Mouse (Mus musculus): ENCODE measurements around the gene Mlc1. TPM values are rescaled to one million over a fixed set of nuclear protein-coding genes. Genes with fewer than 3 reads are reported as not detected.

The Mlc1 gene
- total RNA-seq, 2 experiments from 2014 or later: 114 to 116 TPM

- DNase-seq (ENCODE audit: low spot score in 2 of 2): no peak
- Histone ChIP-seq H3K27ac (no peak overlapping the region), H3K4me3 (no peak overlapping the region)
- no peak for TF ChIP-seq CTCF (conservative IDR thresholded peaks at IDR 0.05)
Observed at GRCm38 (mm10) chr15:88972300-88972699, 6.5 kb downstream of the Mlc1 start.

- H3K27ac ChIP-seq: no peak overlapping the region
- no peak overlapping the region for H3K4me3 ChIP-seq
- DNase-seq (ENCODE audit: low spot score in 2 of 2): no peak
- no peak for TF ChIP-seq CTCF (conservative IDR thresholded peaks at IDR 0.05)
Observed at GRCm38 (mm10) chr15:88964070-88964578, 14.7 kb downstream of the Mlc1 start.

GRCm38 (mm10) chr15:88957522-88957921 lies 21.3 kb downstream of the Mlc1 start:
- no peak for TF ChIP-seq CTCF (conservative IDR thresholded peaks at IDR 0.05)
- Histone ChIP-seq H3K4me3 (no peak overlapping the region), H3K27ac (no peak overlapping the region)
- no peak for DNase-seq (ENCODE audit: low spot score in 2 of 2)

- TF ChIP-seq CTCF (conservative IDR thresholded peaks at IDR 0.05): no peak
- no peak for DNase-seq (ENCODE audit: low spot score in 2 of 2)
- Histone ChIP-seq H3K27ac (no peak overlapping the region), H3K4me3 (no peak overlapping the region)
Observed at GRCm38 (mm10) chr15:88955342-88955741, 23.5 kb downstream of the Mlc1 start.

GRCm38 (mm10) chr15:88954368-88955072 lies 24.3 kb downstream of the Mlc1 start, which contains the start of gene Ttll8:
Gene Ttll8, minus strand, starts transcription at chr15:88954418.
- Histone ChIP-seq H3K27ac (no peak within 1 kb of the TSS), H3K4me3 (peak within 1 kb of the TSS; percentile 57)
- no peak for TF ChIP-seq CTCF (conservative IDR thresholded peaks at IDR 0.05)
- DNase-seq (ENCODE audit: low spot score in 2 of 2): peak; percentile 7 to 22

GRCm38 (mm10) chr15:88951246-88951645 lies 27.6 kb downstream of the Mlc1 start:
- Histone ChIP-seq H3K4me3 (no peak overlapping the region), H3K27ac (no peak overlapping the region)
- no peak for DNase-seq (ENCODE audit: low spot score in 2 of 2)
- no peak for TF ChIP-seq CTCF (conservative IDR thresholded peaks at IDR 0.05)

- TF ChIP-seq CTCF (conservative IDR thresholded peaks at IDR 0.05): peak; percentile 42
- Histone ChIP-seq H3K4me3 (no peak overlapping the region), H3K27ac (no peak overlapping the region)
- DNase-seq (ENCODE audit: low spot score in 2 of 2): no peak
Observed at GRCm38 (mm10) chr15:88946851-88947250, 32.0 kb downstream of the Mlc1 start.

GRCm38 (mm10) chr15:88943896-88944551 lies 34.8 kb downstream of the Mlc1 start:
- no peak for TF ChIP-seq CTCF (conservative IDR thresholded peaks at IDR 0.05)
- Histone ChIP-seq H3K27ac (no peak overlapping the region), H3K4me3 (no peak overlapping the region)
- peak in 1 of 2 experiments; percentile 17 for DNase-seq (ENCODE audit: low spot score in 2 of 2)

- H3K4me3 ChIP-seq: no peak overlapping the region
- TF ChIP-seq CTCF (conservative IDR thresholded peaks at IDR 0.05): no peak
- H3K27ac ChIP-seq: no peak overlapping the region
- DNase-seq (ENCODE audit: low spot score in 2 of 2): no peak
Observed at GRCm38 (mm10) chr15:88942783-88943182, 36.0 kb downstream of the Mlc1 start.

- Histone ChIP-seq H3K4me3 (no peak overlapping the region), H3K27ac (no peak overlapping the region)
- no peak for DNase-seq (ENCODE audit: low spot score in 2 of 2)
- TF ChIP-seq CTCF (conservative IDR thresholded peaks at IDR 0.05): no peak
Observed at GRCm38 (mm10) chr15:88937291-88937650, 41.5 kb downstream of the Mlc1 start.

- H3K27ac ChIP-seq: no peak overlapping the region
- DNase-seq (ENCODE audit: low spot score in 2 of 2): peak in 1 of 2 experiments; percentile 25
- TF ChIP-seq CTCF (conservative IDR thresholded peaks at IDR 0.05): no peak
- H3K4me3 ChIP-seq: no peak overlapping the region
Observed at GRCm38 (mm10) chr15:88936619-88937290, 42.1 kb downstream of the Mlc1 start.

- Histone ChIP-seq H3K4me3 (no peak overlapping the region), H3K27ac (no peak overlapping the region)
- TF ChIP-seq CTCF (conservative IDR thresholded peaks at IDR 0.05): peak; percentile 78
- peak in 1 of 2 experiments; percentile 29 for DNase-seq (ENCODE audit: low spot score in 2 of 2)
Observed at GRCm38 (mm10) chr15:88934141-88934540, 44.7 kb downstream of the Mlc1 start.

- DNase-seq (ENCODE audit: low spot score in 2 of 2): no peak
- no peak for TF ChIP-seq CTCF (conservative IDR thresholded peaks at IDR 0.05)
Observed at GRCm38 (mm10) chr15:88932667-88933066, 46.1 kb downstream of the Mlc1 start.

More at GRCm38 (mm10) chr15:88932667-88933066, 46.1 kb downstream of the Mlc1 start:
- Histone ChIP-seq H3K4me3 (no peak overlapping the region), H3K27ac (no peak overlapping the region)
